Comparison of ENCODE assay signal across 13 mouse cellular contexts in genomic region chr6:128440238-128440637, GRCm38 (mm10). TPM values are rescaled to one million over a fixed set of nuclear protein-coding genes. Genes with fewer than 3 reads are reported as not detected.
A peak's percentile ranks its signal among the peaks of the same experiment; 100 is the strongest.
DNase-seq lines count a peak whose midpoint lies in the region; ATAC-seq and TF ChIP-seq lines count a peak whose summit lies in the region.
"Had no signal": no experiment of that assay in that cellular context is flagged by ENCODE, and none has a peak within 500 bp of the region (broad histone marks: within the 10 kb centered on the region; RNA-seq: fewer than 3 reads in every experiment).

No protein-coding gene starts in this region.

- no peak overlapping the region for H3K4me2 ChIP-seq in intestine, postnatal 0 days (replicated peaks; ENCODE audit: low read depth)
- no peak overlapping the region for H3K4me2 ChIP-seq in intestine, embryonic 16.5 days (ENCODE audit: low read depth, low read length)
- H3K4me2 ChIP-seq in liver, embryonic 11.5 days: no peak overlapping the region
- no peak overlapping the region for H3K4me2 ChIP-seq in stomach, postnatal 0 days (replicated peaks; ENCODE audit: low read depth)
- H3K4me2 ChIP-seq: forebrain, embryonic 15.5 days had no signal

- no peak overlapping the region for H3K9ac ChIP-seq in intestine, postnatal 0 days (ENCODE audit: low read depth, low read length)
- H3K9ac ChIP-seq in intestine, embryonic 16.5 days (ENCODE audit: low read depth, low read length): no peak overlapping the region
- H3K9ac ChIP-seq in liver, embryonic 11.5 days (ENCODE audit: low read depth, low read length): no peak overlapping the region
- no peak overlapping the region for H3K9ac ChIP-seq in stomach, postnatal 0 days (ENCODE audit: low read length)
- H3K9ac ChIP-seq: forebrain, embryonic 15.5 days had no signal

- H3K9me3 ChIP-seq in intestine, postnatal 0 days (ENCODE audit: control insufficient read depth): no peaks in the 10 kb centered on the region
- H3K9me3 ChIP-seq in intestine, embryonic 16.5 days (ENCODE audit: control insufficient read depth, low read length): no peaks in the 10 kb centered on the region
- H3K9me3 ChIP-seq in liver, embryonic 11.5 days (ENCODE audit: control insufficient read depth, low read length): no peaks in the 10 kb centered on the region
- no peaks in the 10 kb centered on the region for H3K9me3 ChIP-seq in stomach, postnatal 0 days (ENCODE audit: control insufficient read depth, low read length)
- H3K9me3 ChIP-seq: forebrain, embryonic 15.5 days had no signal

- no peaks in the 10 kb centered on the region; the same call in 1 of the 2 replicates for H3K4me1 ChIP-seq in intestine, postnatal 0 days (replicated peaks; ENCODE audit: control insufficient read depth, insufficient read depth, low read length)
- H3K4me1 ChIP-seq in intestine, embryonic 16.5 days (ENCODE audit: control insufficient read depth, insufficient read depth, low read length): peaks cover 17% of the 10 kb centered on the region
- peaks cover 3% of the 10 kb centered on the region; the same call in 1 of the 2 replicates for H3K4me1 ChIP-seq in testis, adult 2 months (ENCODE audit: control insufficient read depth, insufficient read depth, low read length)
- H3K4me1 ChIP-seq in liver, embryonic 11.5 days (replicated peaks; ENCODE audit: control insufficient read depth, insufficient read depth, low read length): peaks cover 16% of the 10 kb centered on the region
- H3K4me1 ChIP-seq in stomach, postnatal 0 days (replicated peaks; ENCODE audit: control insufficient read depth, insufficient read depth): 0 out of 2 replicates have a peak, but pooled peaks cover 3% of the 10 kb centered on the region

- no peak for DNase-seq in testis, postnatal 10 days (ENCODE audit: low spot score)
- no peak for DNase-seq in liver, embryonic 11.5 days (ENCODE audit: low spot score)
- DNase-seq in stomach, postnatal 0 days (ENCODE audit: low spot score): no peak
- no peak for DNase-seq in thymus, postnatal 4 days
- no peak for DNase-seq in layer of hippocampus, postnatal 36 days
- DNase-seq: adrenal gland, postnatal 25 days; embryo, embryonic 11 days; kidney, postnatal 36 days; lung, postnatal 36 days had no signal

- H3K4me3 ChIP-seq in intestine, postnatal 0 days (ENCODE audit: low read depth, low read length): no peak overlapping the region
- H3K4me3 ChIP-seq in intestine, embryonic 16.5 days (ENCODE audit: low read length): no peak overlapping the region
- peak overlapping the region; percentile 36 for H3K4me3 ChIP-seq in testis, adult 2 months (ENCODE audit: control insufficient read depth, low read depth, low read length)
- no peak overlapping the region for H3K4me3 ChIP-seq in liver, embryonic 11.5 days (ENCODE audit: low read depth, low read length)
- no peak overlapping the region for H3K4me3 ChIP-seq in stomach, postnatal 0 days (ENCODE audit: low read depth, low read length)
- H3K4me3 ChIP-seq: forebrain, embryonic 15.5 days had no signal

- TF ChIP-seq CTCF in intestine, postnatal 0 days (IDR thresholded peaks at IDR 0.05; ENCODE audit: low read depth): peak; percentile 41
- TF ChIP-seq CTCF in testis, adult 2 months (IDR thresholded peaks at IDR 0.05; ENCODE audit: control insufficient read depth, insufficient read depth, insufficient replicate concordance, low read depth, low read length): no peak
- TF ChIP-seq CTCF in stomach, postnatal 0 days (IDR thresholded peaks at IDR 0.05; ENCODE audit: low read depth): peak; percentile 34

- no peak for ATAC-seq in intestine, postnatal 0 days
- no peak for ATAC-seq in intestine, embryonic 16.5 days
- ATAC-seq in liver, embryonic 11.5 days (replicated peaks; ENCODE audit: low FRiP score): peak; percentile 6; the same call in 1 of the 2 replicates
- no peak for ATAC-seq in stomach, postnatal 0 days (ENCODE audit: low FRiP score, low TSS enrichment)
- ATAC-seq: forebrain, embryonic 15.5 days had no signal

- 80% methylated on average over 2 of the region's 2 CpGs for WGBS in intestine, postnatal 0 days
- 95% methylated on average over 2 of the region's 2 CpGs for WGBS in intestine, embryonic 16.5 days
- 92% methylated on average over 2 of the region's 2 CpGs for WGBS in liver, embryonic 11.5 days
- 80% methylated on average over 2 of the region's 2 CpGs for WGBS in stomach, postnatal 0 days

- no peaks in the 10 kb centered on the region for H3K27me3 ChIP-seq in intestine, postnatal 0 days (replicated peaks; ENCODE audit: control insufficient read depth, insufficient read depth, low read length)
- no peaks in the 10 kb centered on the region for H3K27me3 ChIP-seq in intestine, embryonic 16.5 days (replicated peaks; ENCODE audit: control insufficient read depth, insufficient read depth, low read length)
- H3K27me3 ChIP-seq in testis, adult 2 months (ENCODE audit: control insufficient read depth, insufficient read depth, low read length): no peaks in the 10 kb centered on the region
- H3K27me3 ChIP-seq in liver, embryonic 11.5 days (replicated peaks; ENCODE audit: control insufficient read depth, insufficient read depth, low read length): no peaks in the 10 kb centered on the region
- H3K27me3 ChIP-seq in stomach, postnatal 0 days (ENCODE audit: control insufficient read depth, insufficient read depth, low read length): no peaks in the 10 kb centered on the region
- H3K27me3 ChIP-seq: forebrain, embryonic 15.5 days had no signal

- H3K27ac ChIP-seq in intestine, postnatal 0 days (ENCODE audit: low read depth, low read length): no peak overlapping the region
- H3K27ac ChIP-seq in intestine, embryonic 16.5 days (ENCODE audit: low read length): no peak overlapping the region
- H3K27ac ChIP-seq in testis, adult 2 months (ENCODE audit: control insufficient read depth, insufficient read depth, low read depth, low read length): no peak overlapping the region
- H3K27ac ChIP-seq in liver, embryonic 11.5 days (ENCODE audit: low read depth, low read length): peak overlapping the region; percentile 32
- H3K27ac ChIP-seq in stomach, postnatal 0 days (replicated peaks): no peak overlapping the region
- H3K27ac ChIP-seq: forebrain, embryonic 15.5 days had no signal

- peaks cover 7% of the 10 kb centered on the region for H3K36me3 ChIP-seq in intestine, postnatal 0 days (ENCODE audit: control insufficient read depth, insufficient read depth)
- peaks cover 10% of the 10 kb centered on the region for H3K36me3 ChIP-seq in intestine, embryonic 16.5 days (ENCODE audit: control insufficient read depth, insufficient read depth, low read length)
- H3K36me3 ChIP-seq in testis, adult 2 months (ENCODE audit: control insufficient read depth, insufficient read depth, low read length): peaks cover 1% of the 10 kb centered on the region
- peaks cover 12% of the 10 kb centered on the region for H3K36me3 ChIP-seq in liver, embryonic 11.5 days (ENCODE audit: control insufficient read depth, insufficient read depth, low read length)
- H3K36me3 ChIP-seq in stomach, postnatal 0 days (ENCODE audit: control insufficient read depth, insufficient read depth, low read length): 0 out of 2 replicates have a peak, but pooled peaks cover 1% of the 10 kb centered on the region

- no peak for TF ChIP-seq POLR2A in testis, adult 2 months (IDR thresholded peaks at IDR 0.05; ENCODE audit: control insufficient read depth, low read depth, low read length)

- no peak for TF ChIP-seq EP300 in stomach, postnatal 0 days (optimal IDR thresholded peaks at IDR 0.05)

RNA-seq across cellular contexts. Expression of gene Fkbp4, which starts 1.8 kb away (rescaled TPM):
- polyA plus RNA-seq in intestine, postnatal 0 days (2015; fragmentation: Nextera tagmentation; extraction: Ambion mirVana): 113 and 116 TPM in 2 replicates
- 461 and 516 TPM in 2 replicates for polyA plus RNA-seq in intestine, embryonic 16.5 days (2015; fragmentation: Nextera tagmentation; extraction: Ambion mirVana)
- polyA plus RNA-seq in testis, adult 2 months (2012; rRNA removed): 342 and 357 TPM in 2 replicates
- 541 and 572 TPM in 2 replicates for polyA plus RNA-seq in liver, embryonic 11.5 days (2014; fragmentation: Nextera tagmentation; extraction: Ambion mirVana)
- polyA plus RNA-seq in stomach, postnatal 0 days (2015; fragmentation: Nextera tagmentation; extraction: Ambion mirVana): 180 TPM in 2 replicates
- total RNA-seq in layer of hippocampus, postnatal 36 days (2021): 100 to 1,000 TPM; 123 to 134 TPM

RNA-seq across cellular contexts. Expression of gene Itfg2, which starts 15.5 kb away (rescaled TPM):
- polyA plus RNA-seq in intestine, postnatal 0 days (2015; fragmentation: Nextera tagmentation; extraction: Ambion mirVana): 9.4 and 11.9 TPM in 2 replicates
- 26.1 and 26.6 TPM in 2 replicates for polyA plus RNA-seq in intestine, embryonic 16.5 days (2015; fragmentation: Nextera tagmentation; extraction: Ambion mirVana)
- 13.8 and 15.7 TPM in 2 replicates for polyA plus RNA-seq in testis, adult 2 months (2012; rRNA removed)
- 30.1 and 32.8 TPM in 2 replicates for polyA plus RNA-seq in liver, embryonic 11.5 days (2014; fragmentation: Nextera tagmentation; extraction: Ambion mirVana)
- polyA plus RNA-seq in stomach, postnatal 0 days (2015; fragmentation: Nextera tagmentation; extraction: Ambion mirVana): 13.6 and 14.8 TPM in 2 replicates
- 10 to 100 TPM; 18.2 to 25.4 TPM for total RNA-seq in layer of hippocampus, postnatal 36 days (2021)

RNA-seq across cellular contexts. Expression of gene Nrip2, which starts 41.1 kb away (rescaled TPM):
- polyA plus RNA-seq in intestine, postnatal 0 days (2015; fragmentation: Nextera tagmentation; extraction: Ambion mirVana): 2.3 and 3.4 TPM in 2 replicates
- 5.3 and 5.7 TPM in 2 replicates for polyA plus RNA-seq in intestine, embryonic 16.5 days (2015; fragmentation: Nextera tagmentation; extraction: Ambion mirVana)
- polyA plus RNA-seq in testis, adult 2 months (2012; rRNA removed): 1.6 and 1.9 TPM in 2 replicates
- polyA plus RNA-seq in liver, embryonic 11.5 days (2014; fragmentation: Nextera tagmentation; extraction: Ambion mirVana): 2.9 and 3.5 TPM in 2 replicates
- 2.2 and 3.4 TPM in 2 replicates for polyA plus RNA-seq in stomach, postnatal 0 days (2015; fragmentation: Nextera tagmentation; extraction: Ambion mirVana)
- 10 to 100 TPM; 16.0 to 18.1 TPM for total RNA-seq in layer of hippocampus, postnatal 36 days (2021)
